Mouse (Mus musculus) lung, postnatal 10 days (tissue): ENCODE results near the gene Phactr3.
A peak's percentile ranks its signal among the peaks of the same experiment; 100 is the strongest.
"Not testable (repeated sequence)": the region's sequence is repeated elsewhere in the genome, so short reads cannot be mapped to it uniquely, and the experiment has no call there.

Source experiments
- DNase-seq: peaks from one replicate; pipeline ENCODE4 v3.0.0; 2021

Gene Phactr3

DNA sequence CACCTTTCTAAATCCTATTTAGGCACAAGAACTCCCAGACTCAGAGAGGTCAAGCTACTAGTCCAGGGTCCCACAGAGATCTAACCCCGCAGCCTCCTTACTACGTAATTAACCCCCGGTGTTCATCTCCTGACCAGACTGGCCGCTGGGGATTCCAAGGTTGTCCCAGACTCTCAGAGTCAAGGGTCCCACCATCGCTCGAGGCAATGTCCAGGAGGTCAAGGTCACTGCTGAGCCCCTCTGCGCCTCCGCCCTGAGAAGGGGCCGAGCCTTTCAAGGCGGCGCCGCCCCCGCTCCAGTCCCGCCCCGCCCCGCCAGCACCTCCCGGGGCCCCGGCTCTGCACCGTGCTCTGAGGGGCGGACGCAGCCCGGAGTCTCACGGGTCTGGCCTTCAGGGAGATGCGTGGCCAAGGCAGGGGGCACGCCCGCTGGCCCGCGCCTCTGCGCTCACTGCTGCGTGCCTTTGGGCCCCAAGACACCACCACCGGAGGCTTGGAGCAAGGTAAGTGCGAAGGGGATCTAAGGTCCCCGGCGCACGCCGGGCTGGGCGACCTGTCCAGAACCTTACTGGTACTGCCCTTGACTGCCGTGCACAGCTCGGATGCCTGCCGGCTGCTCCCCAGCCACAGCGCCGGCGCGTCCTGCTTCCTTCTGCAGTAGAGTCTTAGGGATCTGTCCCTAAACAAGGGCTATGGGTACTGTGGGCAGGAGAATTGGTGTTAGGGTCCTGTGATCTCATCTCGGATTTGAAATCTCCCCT lies at the start of gene Phactr3:
Gene Phactr3 (plus strand): TSS at position 175 of the 760 bp plus-strand sequence.
- no peak for DNase-seq

DNA sequence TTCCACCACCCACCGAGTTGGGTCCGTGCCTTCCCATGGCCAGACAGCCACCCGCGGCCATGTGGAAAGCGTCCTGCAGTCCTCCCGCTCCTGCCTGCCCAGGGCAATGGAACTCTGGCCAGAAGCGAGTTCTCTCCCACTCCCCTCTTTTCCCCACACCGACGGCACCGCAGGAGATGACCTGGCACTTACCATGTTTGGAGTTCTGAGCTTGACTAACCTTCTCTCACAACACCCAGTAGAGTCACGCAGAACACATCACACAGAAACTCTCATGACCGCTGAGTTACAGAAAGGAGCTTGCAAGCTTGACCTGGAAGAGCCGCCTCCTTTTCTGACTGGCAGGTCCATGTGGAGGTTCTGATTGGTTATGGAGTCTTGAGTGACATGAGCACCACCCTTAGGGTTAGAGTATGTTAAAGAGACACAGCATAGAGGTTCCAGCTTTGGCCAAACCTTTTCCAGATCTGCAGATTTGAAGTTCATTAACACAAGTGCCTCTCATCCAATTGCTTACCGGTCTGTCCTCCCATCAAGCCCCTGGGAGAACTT lies 40.5 kb upstream of the Phactr3 start, which contains the start of gene Zfp931:
Gene Zfp931 (minus strand): TSS at position 311 of the 552 bp plus-strand sequence.
- not testable (repeated sequence) for DNase-seq

DNA sequence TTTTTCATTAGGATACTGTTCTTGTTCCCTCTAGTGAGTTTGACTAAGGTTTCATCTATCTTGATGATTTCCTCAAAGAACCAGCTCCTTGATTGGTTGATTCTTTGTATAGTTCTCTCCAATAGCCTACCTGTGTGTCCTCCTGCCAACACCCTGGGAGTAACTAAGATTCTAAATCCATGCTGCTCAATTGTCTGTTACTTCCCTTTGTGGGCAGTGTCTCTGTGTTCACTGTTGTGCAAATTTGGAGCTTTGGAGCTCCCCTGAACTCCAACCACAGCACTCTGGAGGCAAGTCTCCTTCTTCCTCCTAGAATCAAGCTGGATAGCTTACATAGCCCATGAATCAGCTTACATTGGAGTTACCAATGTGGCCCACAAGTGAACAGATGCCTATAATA lies 29.2 kb upstream of the Phactr3 start:
- DNase-seq: no peak

DNA sequence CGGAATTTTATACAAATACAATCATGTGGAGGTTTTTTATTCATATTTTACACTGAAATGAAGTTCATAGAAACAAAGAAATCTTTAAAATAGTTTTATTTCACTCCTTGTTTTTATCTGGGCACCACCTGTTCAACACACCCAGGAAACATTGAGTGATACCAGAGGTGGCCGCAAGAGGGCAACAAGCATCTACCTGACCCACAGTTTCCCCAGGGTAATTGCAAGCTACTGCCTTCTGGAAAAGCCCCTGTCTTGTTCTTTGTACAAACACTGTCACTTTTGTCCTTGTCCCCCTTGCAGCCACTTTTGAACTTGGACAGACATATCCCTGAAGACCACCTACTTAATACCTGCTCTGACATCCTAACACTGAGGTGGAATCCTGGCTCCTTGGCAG lies 20.8 kb upstream of the Phactr3 start:
- peak; percentile 49 for DNase-seq

DNA sequence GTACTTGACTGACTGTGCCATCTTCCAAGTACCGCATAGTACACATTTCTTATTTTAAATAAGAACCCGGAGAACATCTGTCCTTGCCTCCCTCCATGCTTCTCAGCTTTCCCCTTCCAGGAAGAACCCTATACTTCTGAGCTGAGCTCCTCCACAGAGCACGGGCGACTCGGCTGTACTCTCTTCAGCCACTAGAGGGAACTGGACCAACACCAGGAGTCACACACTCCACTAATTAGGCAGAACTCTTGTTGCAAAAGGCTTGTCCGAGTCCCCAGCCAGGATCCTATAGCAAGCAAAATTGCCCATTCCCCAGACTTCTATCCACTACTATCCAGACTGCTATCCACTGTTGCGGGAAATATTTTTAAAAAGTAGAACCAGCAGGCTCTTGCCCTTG lies 16.8 kb upstream of the Phactr3 start:
- DNase-seq: peak; percentile 59

DNA sequence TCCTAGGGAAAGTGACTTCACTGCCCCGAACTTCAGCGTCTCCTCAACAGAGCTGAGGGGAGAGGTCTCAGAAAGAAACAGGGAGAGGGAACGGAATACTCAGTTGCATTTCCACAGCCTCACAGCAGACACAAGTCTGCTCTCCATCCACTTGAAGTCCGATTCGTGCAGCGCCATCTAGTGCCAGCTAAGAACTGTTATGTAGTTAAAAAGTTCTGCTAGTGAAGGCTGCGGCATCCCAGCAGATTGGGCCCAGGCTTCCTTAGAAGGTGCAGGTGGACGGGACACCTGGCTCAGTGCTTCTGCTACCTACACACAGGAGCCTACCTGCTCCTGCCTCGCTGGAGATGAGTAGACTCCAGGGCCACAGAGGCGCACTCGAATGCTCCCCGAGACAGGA lies 829 bp upstream of the Phactr3 start:
- DNase-seq: peak; percentile 51

DNA sequence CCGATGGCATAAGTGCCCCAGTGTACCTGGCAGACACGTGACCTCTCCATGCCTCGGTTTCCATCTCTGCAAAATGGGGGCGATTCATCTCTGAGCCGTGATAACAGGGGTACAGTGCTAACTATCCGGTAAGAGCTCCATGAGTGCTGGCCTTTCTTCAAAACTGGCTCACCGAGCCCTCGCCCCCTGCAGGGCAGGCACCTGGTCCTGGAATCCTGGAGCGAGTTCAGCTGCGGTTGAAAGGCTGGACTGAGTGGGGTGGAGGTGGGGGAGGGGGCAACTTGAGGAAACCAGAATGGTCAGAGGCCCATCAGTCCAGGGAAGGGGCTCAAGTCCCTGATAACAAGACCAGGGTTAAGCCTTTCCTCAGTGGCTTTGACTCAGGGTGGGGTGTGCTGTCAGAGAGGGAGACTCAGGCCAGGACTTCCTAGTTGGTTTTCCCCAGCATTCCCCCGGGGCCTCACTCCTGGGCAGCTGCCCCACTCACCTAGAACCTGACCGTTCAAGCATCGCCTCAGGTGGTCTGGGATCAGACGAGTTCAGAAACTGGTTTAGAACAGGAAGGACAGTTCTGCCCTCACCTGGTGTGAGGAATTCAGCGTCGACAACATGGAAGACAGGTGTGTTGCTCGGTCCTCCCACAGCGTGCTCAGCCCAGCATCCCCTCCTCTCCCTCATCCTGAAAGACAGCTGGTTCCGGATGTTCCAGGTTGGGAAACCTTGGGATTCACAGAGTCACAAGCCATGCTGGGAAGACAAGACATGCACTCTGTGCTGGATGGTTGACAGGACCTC lies 983 bp downstream of the Phactr3 start:
- DNase-seq: no peak

DNA sequence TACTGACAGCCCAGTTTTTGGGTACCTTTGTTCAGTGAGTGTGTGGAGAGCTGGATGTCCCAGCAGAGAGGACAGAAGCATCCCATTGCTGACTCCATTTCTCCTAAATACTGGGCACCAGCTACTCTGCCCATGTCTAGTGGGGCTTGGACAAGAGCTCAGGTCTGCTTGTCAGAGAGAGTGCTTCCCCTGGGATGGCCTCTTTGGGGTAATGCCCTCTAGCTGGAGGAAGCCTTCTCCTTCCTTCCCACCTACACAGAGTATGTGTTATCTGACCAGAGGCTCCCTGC lies 1.5 kb downstream of the Phactr3 start:
- no peak for DNase-seq

DNA sequence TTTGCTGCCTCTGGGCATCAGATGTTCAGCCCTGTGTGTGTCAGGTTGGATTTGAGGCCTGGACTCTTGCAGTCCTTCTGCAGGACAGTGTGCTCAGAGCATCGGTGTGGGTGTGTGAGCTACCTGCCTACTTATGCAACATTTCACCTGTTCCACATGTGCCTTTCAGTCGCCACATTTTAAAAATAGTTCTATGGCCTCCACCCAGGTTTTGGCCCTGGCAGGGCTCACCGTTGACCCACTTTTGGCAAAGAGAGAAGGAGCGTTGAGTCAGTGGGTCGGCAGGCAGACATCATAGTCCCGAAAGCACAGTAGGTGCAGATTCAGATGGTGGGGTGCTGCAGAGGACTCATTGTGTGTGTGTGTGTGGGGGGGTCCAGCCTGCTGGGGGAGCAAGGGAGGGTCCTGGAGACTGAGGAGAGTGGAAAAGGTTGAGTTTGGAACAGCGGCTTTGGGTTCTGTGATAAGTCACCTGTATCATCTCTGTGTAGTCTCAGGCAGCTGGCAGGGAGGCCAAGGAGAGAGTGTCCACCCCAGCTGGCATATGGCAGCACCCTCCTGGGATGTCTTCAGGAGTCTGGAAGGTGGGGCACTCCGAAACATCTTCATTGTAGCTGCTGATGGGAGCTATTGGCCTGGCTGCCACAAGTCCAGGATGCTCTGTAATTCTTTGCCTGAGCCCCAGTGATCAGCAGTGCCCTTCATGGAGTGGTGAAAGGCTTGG lies 2.0 kb downstream of the Phactr3 start:
- DNase-seq: no peak

DNA sequence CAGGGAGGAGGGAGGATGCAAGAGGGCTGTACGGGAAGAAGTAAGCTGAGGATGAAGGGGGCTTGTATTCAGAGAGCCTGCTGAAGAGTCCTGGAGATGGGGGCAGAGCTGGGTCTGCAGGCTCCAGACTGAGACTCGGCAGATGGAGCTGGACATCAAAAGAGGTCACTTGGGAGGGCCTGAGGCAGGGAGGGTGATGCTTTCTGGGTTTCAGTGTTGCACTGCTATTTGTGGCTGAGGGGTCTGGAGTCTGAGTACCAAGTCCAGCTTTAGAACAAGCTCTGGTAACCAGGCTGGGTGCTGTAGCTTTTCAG lies 2.6 kb downstream of the Phactr3 start:
- DNase-seq: no peak

DNA sequence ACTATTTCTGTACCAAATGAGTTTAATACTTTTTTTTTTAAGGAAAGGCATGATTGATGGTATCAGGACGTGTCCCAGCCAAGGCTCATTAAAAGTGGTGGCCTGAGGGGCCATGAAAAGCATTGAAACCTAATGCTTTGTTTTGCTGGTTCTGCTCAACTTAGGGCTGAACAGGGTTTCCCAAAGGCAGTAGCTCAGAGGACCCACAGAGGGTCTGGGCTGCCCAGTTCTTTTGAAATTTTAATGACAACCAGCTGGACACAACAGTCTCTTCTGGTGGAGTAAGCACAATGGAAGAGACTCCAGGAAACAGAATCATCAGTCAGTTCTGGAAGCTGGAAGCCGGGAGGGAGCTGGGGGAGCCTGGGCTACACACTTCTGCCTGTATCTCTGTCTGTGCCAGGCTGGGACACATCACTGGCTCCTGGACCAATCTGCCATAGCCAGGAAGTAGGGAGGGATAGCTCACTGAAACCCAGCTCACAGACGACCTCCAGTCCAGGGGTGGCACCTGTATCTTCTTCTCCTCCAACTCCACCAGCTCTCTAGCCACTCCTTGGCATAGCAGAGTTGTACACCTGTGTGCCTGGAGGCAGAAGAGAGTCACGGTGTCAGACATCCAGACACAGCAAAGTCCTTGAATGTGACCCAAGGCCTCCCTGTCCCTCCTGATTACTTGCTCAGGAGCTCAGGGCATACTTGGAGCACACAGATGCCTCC lies 3.3 kb downstream of the Phactr3 start:
- DNase-seq: no peak

DNA sequence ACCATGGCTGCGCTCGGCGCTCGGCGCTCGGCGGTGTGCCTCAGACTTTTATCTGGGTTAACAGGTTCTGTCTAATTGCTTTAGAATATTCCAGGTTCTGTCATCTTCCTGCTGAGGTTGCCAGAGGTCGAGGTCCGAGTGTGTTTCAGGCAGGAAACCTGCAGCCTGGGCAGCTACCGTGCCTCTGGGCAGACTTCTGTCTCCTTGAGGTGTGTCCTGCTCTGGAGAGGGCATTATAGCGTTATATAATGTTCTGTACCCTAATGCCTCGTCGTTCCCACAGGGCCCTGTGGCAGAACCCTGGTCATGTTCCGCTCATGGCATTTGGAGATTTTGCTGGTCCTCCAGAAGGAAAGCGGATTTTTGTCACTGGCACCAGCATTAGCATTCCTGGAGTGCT lies 4.7 kb downstream of the Phactr3 start:
- no peak for DNase-seq

DNA sequence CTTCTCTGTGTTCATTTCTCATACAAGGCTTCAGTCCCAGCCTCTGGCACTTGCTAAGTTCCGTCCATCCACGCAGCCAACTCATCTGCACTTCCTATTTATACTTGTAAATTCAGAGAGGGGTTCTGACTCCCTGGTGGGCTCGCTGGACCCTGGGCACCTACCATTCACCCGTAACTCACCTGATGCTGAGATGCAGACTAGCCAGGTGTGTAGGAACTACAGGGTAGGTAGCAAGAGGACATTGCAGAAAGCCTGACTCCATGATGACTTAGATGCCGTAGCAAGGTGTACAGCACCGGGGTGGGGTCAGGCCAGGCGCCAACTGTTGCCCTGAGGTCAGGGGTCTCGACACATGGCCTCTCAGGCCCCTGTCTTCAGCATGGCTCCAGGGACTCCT lies 6.7 kb downstream of the Phactr3 start:
- no peak for DNase-seq

DNA sequence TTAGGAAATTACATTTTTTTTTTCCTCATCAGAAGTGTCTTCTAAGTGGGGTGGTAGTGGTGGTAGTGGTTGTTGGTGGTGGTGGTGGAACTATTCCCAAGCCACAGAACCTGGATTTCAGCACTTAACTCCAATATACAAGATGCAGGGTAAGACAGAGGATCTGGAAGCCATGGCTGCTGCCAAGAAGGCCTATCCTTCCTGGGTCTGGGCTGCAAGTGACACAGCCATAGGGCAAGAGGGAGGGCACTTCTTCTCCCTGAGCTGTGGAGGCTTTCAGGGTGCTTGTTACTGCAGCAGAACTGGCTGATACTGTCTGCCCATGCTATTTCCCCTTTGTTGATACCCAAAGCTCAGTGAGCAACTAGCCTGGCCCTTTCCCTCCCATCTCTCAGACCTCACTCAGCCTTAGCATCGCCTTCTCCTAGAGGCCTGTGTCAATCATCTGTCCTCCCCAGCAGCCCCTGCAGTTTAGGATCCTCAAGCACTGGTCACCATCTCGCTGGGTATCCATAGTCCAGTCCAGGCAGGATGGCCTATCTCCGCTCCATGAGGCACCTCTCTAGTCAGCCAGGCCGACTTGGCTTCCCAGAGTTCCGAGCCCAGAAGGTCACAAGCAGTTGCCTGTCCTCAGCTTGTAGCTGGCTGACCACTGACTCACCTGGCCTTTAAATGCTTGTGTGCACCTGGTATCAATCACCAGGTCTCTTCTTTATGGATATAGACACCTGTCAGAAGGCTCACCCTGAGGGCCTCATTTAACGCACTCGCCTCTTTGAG lies 7.5 kb downstream of the Phactr3 start:
- DNase-seq: no peak

DNA sequence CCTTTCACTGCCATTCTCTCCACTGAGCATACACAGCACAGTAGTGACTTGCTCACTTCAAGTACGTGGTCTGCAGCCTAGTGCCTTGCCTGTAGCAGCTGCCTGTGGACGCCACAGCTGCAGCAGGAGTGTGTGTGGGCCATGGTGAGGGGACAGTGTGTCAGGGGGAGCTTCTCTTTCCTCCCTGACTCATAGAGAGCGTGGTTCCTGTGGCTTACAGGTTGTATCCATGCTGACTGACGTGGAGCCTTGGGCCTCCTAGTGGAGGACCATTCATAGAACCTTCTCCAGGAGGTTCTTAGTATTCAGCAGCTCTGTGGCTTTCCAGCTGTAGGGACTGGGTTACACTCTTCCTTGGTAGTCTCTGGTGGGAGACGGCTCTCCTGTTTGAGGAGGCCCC lies 9.8 kb downstream of the Phactr3 start:
- no peak for DNase-seq

DNA sequence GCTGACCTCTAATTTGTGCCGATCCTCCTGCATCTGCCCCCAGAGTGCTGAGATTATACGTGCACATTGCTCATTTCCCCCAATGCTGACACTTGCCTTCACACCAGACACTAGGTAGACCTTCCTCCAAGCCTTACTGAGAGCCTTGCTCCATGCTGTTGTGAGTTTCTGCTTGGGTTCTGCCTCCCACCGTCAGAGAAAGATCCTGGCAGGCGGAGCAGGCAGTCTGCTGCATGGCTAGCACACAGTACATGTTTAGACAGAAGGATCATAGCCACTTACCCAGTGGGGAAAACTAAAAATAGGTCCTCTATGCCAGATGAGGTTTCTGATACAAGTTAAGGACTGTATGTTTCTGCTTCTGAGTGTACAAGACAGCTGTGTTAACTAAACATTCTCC lies 10.4 kb downstream of the Phactr3 start:
- peak; percentile 42 for DNase-seq

DNA sequence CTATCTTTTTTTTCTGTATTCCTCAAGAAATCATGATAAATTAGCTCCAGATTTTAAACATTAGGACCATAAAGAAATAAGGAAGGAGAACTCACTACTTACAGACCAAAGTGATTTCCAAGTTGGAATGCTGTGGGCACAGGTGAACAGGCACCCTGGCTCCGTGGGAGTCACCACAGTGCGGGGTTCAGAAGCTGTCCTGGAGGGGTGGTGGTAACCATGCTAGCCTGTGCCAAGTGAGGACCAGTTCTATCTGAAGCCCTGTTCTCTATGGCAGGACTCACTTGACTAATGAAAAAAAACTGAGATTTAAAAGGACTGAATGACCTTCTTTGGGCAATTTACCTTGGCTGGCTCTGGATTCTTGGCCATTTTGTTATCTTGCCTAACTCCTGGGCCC lies 10.9 kb downstream of the Phactr3 start:
- DNase-seq: no peak

DNA sequence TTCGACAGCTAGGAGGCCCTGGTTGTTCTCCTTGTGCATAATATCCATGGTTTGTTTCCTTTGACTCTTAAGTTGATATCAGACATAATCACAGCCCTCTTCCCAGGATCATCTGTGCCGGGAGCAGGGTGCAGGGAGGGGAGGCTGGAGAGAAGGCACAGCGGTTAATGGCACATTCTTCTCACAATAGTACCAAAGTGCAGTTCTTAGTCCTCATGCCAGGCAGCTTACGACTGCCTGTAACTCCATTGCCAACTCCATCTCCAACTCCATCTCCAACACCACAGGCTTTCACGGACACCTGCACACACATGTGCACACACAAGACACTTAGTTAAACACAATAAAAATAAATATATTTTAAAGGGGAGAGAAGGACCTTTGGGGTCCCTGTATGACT lies 11.8 kb downstream of the Phactr3 start:
- no peak for DNase-seq

DNA sequence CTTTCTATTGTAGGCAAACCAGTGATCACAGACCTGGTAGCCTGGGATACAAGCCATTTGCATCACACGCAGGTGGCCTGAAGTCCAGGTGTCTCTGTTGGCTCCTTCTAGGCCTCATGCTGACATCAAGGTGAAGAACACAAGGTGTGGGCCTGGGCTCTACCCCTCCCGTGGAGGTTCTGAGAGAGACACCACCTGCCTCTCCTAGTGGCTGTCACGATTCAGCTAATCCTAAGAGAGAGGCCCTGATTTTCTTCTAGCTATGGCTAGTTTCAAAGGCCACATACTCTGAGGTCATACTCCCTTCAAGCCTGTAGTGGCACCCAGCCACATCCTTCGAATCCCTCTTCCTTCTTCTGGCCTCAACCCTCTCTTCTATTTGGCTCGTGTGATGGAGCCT lies 12.2 kb downstream of the Phactr3 start:
- no peak for DNase-seq

DNA sequence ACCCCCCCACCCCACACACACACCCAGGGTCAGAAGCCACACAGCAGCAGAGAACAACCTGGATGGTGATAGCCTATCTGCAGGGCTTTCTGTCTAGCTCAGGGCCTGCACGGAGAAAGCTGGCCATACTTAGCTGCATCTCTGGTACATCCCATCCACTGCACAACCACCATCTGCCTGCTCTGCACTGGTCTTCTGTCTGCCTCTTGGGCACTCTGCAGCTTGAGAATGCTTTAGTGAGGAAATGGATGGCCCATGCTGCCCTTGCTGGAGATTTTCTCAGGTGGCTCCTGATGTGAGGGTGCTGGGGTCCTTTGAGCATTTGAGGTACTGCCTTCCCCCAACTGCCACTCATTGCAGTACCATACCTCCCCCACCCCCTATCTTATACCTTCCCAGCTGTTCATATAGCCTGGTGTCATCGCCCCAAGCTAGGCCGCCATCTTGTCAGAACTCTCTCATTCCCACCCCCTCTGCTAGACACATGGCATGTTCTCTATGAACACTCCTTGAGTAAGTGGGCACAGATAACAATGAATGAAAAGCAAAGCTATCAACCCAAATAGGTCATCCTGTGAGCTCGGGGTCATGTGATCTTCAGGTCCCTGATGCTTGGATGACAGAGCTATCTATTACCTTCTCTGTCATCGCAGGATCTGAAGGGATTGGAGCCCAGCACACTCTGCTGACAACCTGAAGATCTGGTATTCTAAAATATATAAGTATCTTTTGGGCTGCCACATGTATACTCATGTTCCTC lies 13.0 kb downstream of the Phactr3 start:
- no peak for DNase-seq

DNA sequence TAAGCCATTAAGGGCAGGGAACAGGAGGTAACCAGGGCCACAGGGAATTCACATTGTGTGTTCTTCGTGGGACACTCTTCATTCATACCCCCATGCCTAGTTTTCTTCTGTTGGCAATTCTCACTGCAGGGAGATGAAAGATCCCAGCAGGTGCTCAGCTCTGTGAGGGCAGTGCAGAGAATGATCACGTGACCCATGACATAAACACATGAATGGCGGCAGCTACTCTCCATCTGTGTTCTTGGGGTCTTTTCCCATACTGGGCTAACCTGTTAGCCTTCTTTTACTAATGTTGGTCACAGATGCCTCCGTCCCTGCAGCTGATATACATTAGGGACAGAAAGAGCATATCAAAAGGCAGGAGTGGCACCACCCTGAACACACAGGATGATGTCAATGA lies 16.9 kb downstream of the Phactr3 start:
- DNase-seq: no peak

DNA sequence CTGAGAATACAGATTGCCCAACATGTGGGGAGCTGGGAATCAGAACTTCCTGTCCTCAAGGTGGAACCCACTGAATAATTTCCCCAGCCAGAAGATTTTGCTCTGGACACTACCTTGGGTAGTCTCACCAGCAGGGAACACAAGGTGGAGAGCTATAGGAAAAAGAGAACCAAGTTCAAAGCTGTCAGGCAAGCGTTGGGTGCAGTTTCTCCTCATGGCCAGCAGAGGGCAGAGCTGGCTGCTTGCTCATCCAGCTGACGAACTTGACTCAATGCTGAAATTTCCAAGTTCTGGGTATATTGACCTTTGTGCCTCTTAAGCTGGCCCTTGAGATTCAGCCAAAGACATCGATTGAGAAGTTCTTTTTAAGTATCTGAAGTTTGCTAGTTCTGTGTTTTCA lies 18.7 kb downstream of the Phactr3 start:
- DNase-seq: peak; percentile 43
